Mouse (Mus musculus): ENCODE measurements at regions not wholly inside any gene's neighbourhood (a gene's known extent, or its start where the extent isn't known, plus 50 kb on each side); places are given as distances from the start of the nearest gene placed in this dataset.

GRCm38 (mm10) chr5:141054991-141055390, 54.6 kb upstream of the Card11 start:
- no peak overlapping the region for H3K4me2 ChIP-seq (replicated peaks; ENCODE audit: low read depth, low read length)
- 73% methylated on average over 8 of the region's 8 CpGs for WGBS
- no peaks in the 10 kb centered on the region for H3K27me3 ChIP-seq (ENCODE audit: control insufficient read depth, insufficient read depth, low read length)
- H3K27ac ChIP-seq (ENCODE audit: low read length): no peak overlapping the region
- H3K9ac ChIP-seq (replicated peaks; ENCODE audit: low read depth, low read length): no peak overlapping the region
- H3K4me3 ChIP-seq (ENCODE audit: low read depth, low read length): no peak overlapping the region
- peaks cover 5% of the 10 kb centered on the region; the same call in 1 of the 2 replicates for H3K9me3 ChIP-seq (ENCODE audit: control insufficient read depth, low read depth, low read length)
- no peaks in the 10 kb centered on the region for H3K36me3 ChIP-seq (ENCODE audit: control insufficient read depth, insufficient read depth, low read length)
- H3K4me1 ChIP-seq (ENCODE audit: control insufficient read depth, insufficient read depth, low read length): no peaks in the 10 kb centered on the region
- no peak for ATAC-seq (ENCODE audit: insufficient number of reproducible peaks, insufficient read depth, low FRiP score, low read depth)

GRCm38 (mm10) chr5:141055596-141056343, 55.4 kb upstream of the Card11 start:
- Histone ChIP-seq H3K4me1 (ENCODE audit: control insufficient read depth, insufficient read depth, low read length) (no peaks in the 10 kb centered on the region), H3K36me3 (ENCODE audit: control insufficient read depth, insufficient read depth, low read length) (no peaks in the 10 kb centered on the region), H3K27ac (ENCODE audit: low read length) (no peak overlapping the region), H3K9me3 (ENCODE audit: control insufficient read depth, low read depth, low read length) (peaks cover 5% of the 10 kb centered on the region; the same call in 1 of the 2 replicates), H3K9ac (replicated peaks; ENCODE audit: low read depth, low read length) (no peak overlapping the region), H3K4me3 (ENCODE audit: low read depth, low read length) (no peak overlapping the region), H3K27me3 (ENCODE audit: control insufficient read depth, insufficient read depth, low read length) (no peaks in the 10 kb centered on the region), H3K4me2 (replicated peaks; ENCODE audit: low read depth, low read length) (no peak overlapping the region)
- ATAC-seq (ENCODE audit: insufficient number of reproducible peaks, insufficient read depth, low FRiP score, low read depth): no peak
- 70% methylated on average over 10 of the region's 10 CpGs for WGBS

DNA sequence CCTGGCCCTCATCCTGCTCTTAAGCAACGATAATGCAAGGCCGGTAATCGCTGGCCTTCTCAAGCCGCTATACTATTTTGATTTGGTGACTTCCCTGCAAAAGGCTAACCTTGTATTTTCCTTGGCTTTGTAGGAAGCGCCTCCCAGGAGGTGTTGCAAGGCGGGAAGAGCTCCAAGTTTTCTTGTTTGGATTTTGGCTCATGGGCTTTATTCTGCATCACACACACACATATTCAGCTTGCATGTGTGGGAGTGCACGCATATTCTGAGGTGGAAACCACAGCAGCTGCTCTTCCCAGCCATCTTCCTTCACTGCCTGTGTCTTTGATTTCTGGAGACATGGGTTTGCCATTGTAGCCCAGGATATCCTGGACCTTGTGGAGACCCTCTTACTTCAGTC, 57.8 kb upstream of the Card11 start:
- Histone ChIP-seq H3K9ac (replicated peaks; ENCODE audit: low read depth, low read length) (no peak overlapping the region), H3K4me3 (ENCODE audit: low read depth, low read length) (no peak overlapping the region), H3K27me3 (ENCODE audit: control insufficient read depth, insufficient read depth, low read length) (no peaks in the 10 kb centered on the region), H3K9me3 (ENCODE audit: control insufficient read depth, low read depth, low read length) (no peaks in the 10 kb centered on the region), H3K27ac (ENCODE audit: low read length) (no peak overlapping the region), H3K4me2 (replicated peaks; ENCODE audit: low read depth, low read length) (no peak overlapping the region), H3K4me1 (ENCODE audit: control insufficient read depth, insufficient read depth, low read length) (no peaks in the 10 kb centered on the region), H3K36me3 (ENCODE audit: control insufficient read depth, insufficient read depth, low read length) (no peaks in the 10 kb centered on the region)
- no peak for ATAC-seq (ENCODE audit: insufficient number of reproducible peaks, insufficient read depth, low FRiP score, low read depth)
- 69% methylated on average over 7 of the region's 7 CpGs for WGBS

- Histone ChIP-seq H3K4me2 (replicated peaks; ENCODE audit: low read depth, low read length) (no peak overlapping the region), H3K27me3 (ENCODE audit: control insufficient read depth, insufficient read depth, low read length) (no peaks in the 10 kb centered on the region), H3K9me3 (ENCODE audit: control insufficient read depth, low read depth, low read length) (no peaks in the 10 kb centered on the region), H3K27ac (ENCODE audit: low read length) (no peak overlapping the region), H3K36me3 (ENCODE audit: control insufficient read depth, insufficient read depth, low read length) (no peaks in the 10 kb centered on the region), H3K9ac (replicated peaks; ENCODE audit: low read depth, low read length) (no peak overlapping the region), H3K4me1 (ENCODE audit: control insufficient read depth, insufficient read depth, low read length) (no peaks in the 10 kb centered on the region), H3K4me3 (ENCODE audit: low read depth, low read length) (no peak overlapping the region)
- 57% methylated on average over 1 of the region's 1 CpGs for WGBS
- ATAC-seq (ENCODE audit: insufficient number of reproducible peaks, insufficient read depth, low FRiP score, low read depth): no peak
These were observed 58.5 kb upstream of the Card11 start for GRCm38 (mm10) chr5:141058863-141059262.

DNA sequence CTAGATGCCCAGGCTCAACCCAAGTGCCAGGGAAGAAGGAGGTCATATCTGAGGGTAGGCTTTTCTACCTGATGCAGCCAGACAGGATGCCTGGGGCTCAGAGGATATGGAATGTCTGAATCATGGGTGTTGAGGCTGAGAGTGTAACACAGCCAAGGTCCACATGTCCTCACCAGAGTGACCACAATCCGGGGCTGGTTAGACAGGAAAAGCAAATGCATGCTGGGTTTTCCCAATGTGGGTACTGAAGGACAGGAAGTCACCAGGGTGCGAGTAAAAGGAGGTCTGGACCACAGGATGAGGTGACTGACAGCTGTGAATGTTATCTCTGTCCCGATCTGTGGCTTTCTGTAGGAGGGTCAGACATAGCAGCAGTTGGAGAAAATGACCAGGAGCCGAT, 61.8 kb upstream of the Card11 start:
- Histone ChIP-seq H3K27me3 (ENCODE audit: control insufficient read depth, insufficient read depth, low read length) (no peaks in the 10 kb centered on the region), H3K4me1 (ENCODE audit: control insufficient read depth, insufficient read depth, low read length) (no peaks in the 10 kb centered on the region), H3K9me3 (ENCODE audit: control insufficient read depth, low read depth, low read length) (no peaks in the 10 kb centered on the region), H3K27ac (ENCODE audit: low read length) (no peak overlapping the region), H3K4me3 (ENCODE audit: low read depth, low read length) (no peak overlapping the region), H3K36me3 (ENCODE audit: control insufficient read depth, insufficient read depth, low read length) (no peaks in the 10 kb centered on the region), H3K4me2 (replicated peaks; ENCODE audit: low read depth, low read length) (no peak overlapping the region), H3K9ac (replicated peaks; ENCODE audit: low read depth, low read length) (no peak overlapping the region)
- ATAC-seq (ENCODE audit: insufficient number of reproducible peaks, insufficient read depth, low FRiP score, low read depth): no peak
- 52% methylated on average over 4 of the region's 4 CpGs for WGBS

DNA sequence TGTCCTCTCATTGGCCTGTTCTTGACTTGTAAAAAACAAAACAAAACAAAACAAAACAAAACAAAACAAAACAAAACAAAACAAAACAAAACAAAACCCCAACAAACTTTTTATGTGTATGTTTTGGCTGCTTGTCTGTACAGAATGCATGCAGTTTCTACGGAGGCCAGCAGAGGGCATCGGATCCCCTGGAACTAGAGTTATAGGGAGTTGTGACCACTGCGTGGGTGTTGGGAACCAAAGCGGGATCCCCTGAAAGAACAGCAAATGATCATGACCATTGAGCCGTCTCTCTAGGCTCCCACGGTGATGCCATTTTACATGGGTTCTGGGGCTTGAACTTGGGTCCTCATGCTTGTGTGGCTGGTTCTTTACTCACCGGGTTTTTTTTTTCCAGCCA, 67.2 kb upstream of the Card11 start:
- Histone ChIP-seq H3K9ac (replicated peaks; ENCODE audit: low read depth, low read length) (no peak overlapping the region), H3K4me3 (ENCODE audit: low read depth, low read length) (no peak overlapping the region), H3K36me3 (ENCODE audit: control insufficient read depth, insufficient read depth, low read length) (no peaks in the 10 kb centered on the region), H3K9me3 (ENCODE audit: control insufficient read depth, low read depth, low read length) (no peaks in the 10 kb centered on the region), H3K4me2 (replicated peaks; ENCODE audit: low read depth, low read length) (no peak overlapping the region), H3K27ac (ENCODE audit: low read length) (no peak overlapping the region), H3K4me1 (ENCODE audit: control insufficient read depth, insufficient read depth, low read length) (no peaks in the 10 kb centered on the region), H3K27me3 (ENCODE audit: control insufficient read depth, insufficient read depth, low read length) (no peaks in the 10 kb centered on the region)
- no peak for ATAC-seq (ENCODE audit: insufficient number of reproducible peaks, insufficient read depth, low FRiP score, low read depth)
- 82% methylated on average over 7 of the region's 7 CpGs for WGBS

- ATAC-seq (ENCODE audit: insufficient number of reproducible peaks, insufficient read depth, low FRiP score, low read depth): no peak
These were observed 74.1 kb upstream of the Card11 start for GRCm38 (mm10) chr5:141074457-141074856.

DNA sequence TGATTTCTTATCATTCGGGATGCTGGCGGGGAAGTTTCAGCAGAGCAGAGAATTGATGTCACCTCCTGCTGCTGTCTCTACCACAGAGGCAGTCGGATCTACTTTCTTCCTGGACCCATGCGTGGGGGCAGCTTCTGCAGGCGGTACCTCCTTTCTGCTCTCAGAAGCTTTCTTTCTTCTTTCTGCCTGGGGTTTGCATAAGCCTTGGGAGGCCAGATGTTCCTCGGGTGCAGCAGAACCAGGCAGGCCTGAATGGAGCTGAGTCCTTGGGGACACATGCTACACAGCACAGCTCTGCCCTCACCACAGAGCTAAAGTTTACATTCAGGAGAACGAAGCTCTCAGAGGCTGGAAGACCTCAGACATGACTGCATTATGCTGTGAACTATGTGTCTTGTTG, 75.8 kb upstream of the Card11 start:
- Histone ChIP-seq H3K9me3 (ENCODE audit: control insufficient read depth, low read depth, low read length) (no peaks in the 10 kb centered on the region), H3K36me3 (ENCODE audit: control insufficient read depth, insufficient read depth, low read length) (no peaks in the 10 kb centered on the region), H3K4me2 (replicated peaks; ENCODE audit: low read depth, low read length) (no peak overlapping the region), H3K4me3 (ENCODE audit: low read depth, low read length) (no peak overlapping the region), H3K27ac (ENCODE audit: low read length) (no peak overlapping the region), H3K9ac (replicated peaks; ENCODE audit: low read depth, low read length) (no peak overlapping the region), H3K4me1 (ENCODE audit: control insufficient read depth, insufficient read depth, low read length) (0 out of 2 replicates have a peak, but pooled peaks cover 2% of the 10 kb centered on the region), H3K27me3 (ENCODE audit: control insufficient read depth, insufficient read depth, low read length) (no peaks in the 10 kb centered on the region)
- 56% methylated on average over 7 of the region's 7 CpGs for WGBS
- ATAC-seq (ENCODE audit: insufficient number of reproducible peaks, insufficient read depth, low FRiP score, low read depth): no peak

More at GRCm38 (mm10) chr5:141074457-141074856, 74.1 kb upstream of the Card11 start:
- Histone ChIP-seq H3K27ac (ENCODE audit: low read length) (no peak overlapping the region), H3K36me3 (ENCODE audit: control insufficient read depth, insufficient read depth, low read length) (no peaks in the 10 kb centered on the region), H3K4me3 (ENCODE audit: low read depth, low read length) (no peak overlapping the region), H3K4me2 (replicated peaks; ENCODE audit: low read depth, low read length) (no peak overlapping the region), H3K27me3 (ENCODE audit: control insufficient read depth, insufficient read depth, low read length) (no peaks in the 10 kb centered on the region), H3K9me3 (ENCODE audit: control insufficient read depth, low read depth, low read length) (no peaks in the 10 kb centered on the region), H3K4me1 (ENCODE audit: control insufficient read depth, insufficient read depth, low read length) (0 out of 2 replicates have a peak, but pooled peaks cover 2% of the 10 kb centered on the region), H3K9ac (replicated peaks; ENCODE audit: low read depth, low read length) (no peak overlapping the region)
- WGBS: 54% methylated on average over 3 of the region's 3 CpGs

DNA sequence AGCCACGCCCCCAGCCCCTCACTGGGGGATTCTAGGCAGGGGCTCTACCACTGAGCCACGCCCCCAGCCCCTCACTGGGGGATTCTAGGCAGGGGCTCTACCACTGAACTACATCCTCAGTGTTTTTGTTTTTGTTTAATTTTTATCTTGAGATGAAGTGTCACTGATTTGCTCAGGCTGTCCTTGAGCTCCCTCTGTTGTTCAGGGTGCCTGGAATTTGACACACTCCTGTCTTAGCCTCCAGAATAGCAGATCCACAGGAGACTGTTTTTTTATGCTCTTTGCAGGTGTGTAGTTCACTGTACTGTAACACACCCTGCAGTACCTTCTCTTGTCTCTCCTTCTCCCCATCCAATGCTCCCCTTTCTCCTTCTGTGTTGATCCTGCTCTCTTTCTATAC, 76.6 kb upstream of the Card11 start:
- H3K4me1 ChIP-seq (ENCODE audit: control insufficient read depth, insufficient read depth, low read length): 0 out of 2 replicates have a peak, but pooled peaks cover 2% of the 10 kb centered on the region
- no peak overlapping the region for H3K27ac ChIP-seq (ENCODE audit: low read length)
- no peak overlapping the region for H3K4me2 ChIP-seq (replicated peaks; ENCODE audit: low read depth, low read length)
- H3K4me3 ChIP-seq (ENCODE audit: low read depth, low read length): no peak overlapping the region
- 85% methylated on average over 2 of the region's 2 CpGs for WGBS
- H3K27me3 ChIP-seq (ENCODE audit: control insufficient read depth, insufficient read depth, low read length): no peaks in the 10 kb centered on the region
- no peaks in the 10 kb centered on the region for H3K36me3 ChIP-seq (ENCODE audit: control insufficient read depth, insufficient read depth, low read length)
- H3K9ac ChIP-seq (replicated peaks; ENCODE audit: low read depth, low read length): no peak overlapping the region
- H3K9me3 ChIP-seq (ENCODE audit: control insufficient read depth, low read depth, low read length): no peaks in the 10 kb centered on the region
- no peak for ATAC-seq (ENCODE audit: insufficient number of reproducible peaks, insufficient read depth, low FRiP score, low read depth)

Measured in stomach, embryonic 14.5 days (tissue).